Mouse (Mus musculus) lung, postnatal 0 days (tissue): ENCODE measurements around the gene Slc1a7.

Experiments
- CTCF ChIP-seq: IDR thresholded peaks from 2 replicates; pipeline ENCODE4 v1.5.1; 2016; ENCODE audit warnings: antibody characterized with exemption, mild to moderate bottlenecking
- EP300 ChIP-seq: IDR thresholded peaks from 2 replicates; pipeline ENCODE4 v1.6.1; 2016; ENCODE audit warnings: antibody characterized with exemption, mild to moderate bottlenecking, control low read depth

GRCm38 (mm10) chr4:107983717-107984116 is 15.6 kb downstream of the Slc1a7 start:
- no peak for TF ChIP-seq CTCF
- no peak for TF ChIP-seq EP300
